In genomic region chr12:88816865-88817264, GRCm38 (mm10) we compare ENCODE assay signal across 10 mouse cellular contexts.
"Had no signal": no experiment of that assay in that cellular context is flagged by ENCODE, and none has a peak within 500 bp of the region (broad histone marks: within the 10 kb centered on the region; RNA-seq: fewer than 3 reads in every experiment).

No protein-coding gene starts in this region.

- DNase-seq: lung, adult 18-20 months; lung, embryonic 14.5 days; lung, postnatal 10 days; lung, postnatal 4 days; midbrain, embryonic 14.5 days; right cerebral cortex, postnatal 25 days; thymus, adult 2 months; thymus, postnatal 25 days; thymus, postnatal 4 days had no signal

- ATAC-seq: midbrain, embryonic 16.5 days had no signal
